Mouse (Mus musculus): ENCODE measurements around the gene Dazap2. TPM values are rescaled to one million over a fixed set of nuclear protein-coding genes. Genes with fewer than 3 reads are reported as not detected.

Gene Dazap2
- 100 and 107 TPM in 2 replicates for total RNA-seq (2012; rRNA removed)
- polyA plus RNA-seq (2012; ENCODE audit: insufficient read depth in 1 of 2, insufficient read length in 2 of 2, low read depth in 1 of 2, low replicate concordance in 2 of 2, missing spikeins in 1 of 2) = 100 to 1,000 TPM; 233 to 341 TPM

DNA sequence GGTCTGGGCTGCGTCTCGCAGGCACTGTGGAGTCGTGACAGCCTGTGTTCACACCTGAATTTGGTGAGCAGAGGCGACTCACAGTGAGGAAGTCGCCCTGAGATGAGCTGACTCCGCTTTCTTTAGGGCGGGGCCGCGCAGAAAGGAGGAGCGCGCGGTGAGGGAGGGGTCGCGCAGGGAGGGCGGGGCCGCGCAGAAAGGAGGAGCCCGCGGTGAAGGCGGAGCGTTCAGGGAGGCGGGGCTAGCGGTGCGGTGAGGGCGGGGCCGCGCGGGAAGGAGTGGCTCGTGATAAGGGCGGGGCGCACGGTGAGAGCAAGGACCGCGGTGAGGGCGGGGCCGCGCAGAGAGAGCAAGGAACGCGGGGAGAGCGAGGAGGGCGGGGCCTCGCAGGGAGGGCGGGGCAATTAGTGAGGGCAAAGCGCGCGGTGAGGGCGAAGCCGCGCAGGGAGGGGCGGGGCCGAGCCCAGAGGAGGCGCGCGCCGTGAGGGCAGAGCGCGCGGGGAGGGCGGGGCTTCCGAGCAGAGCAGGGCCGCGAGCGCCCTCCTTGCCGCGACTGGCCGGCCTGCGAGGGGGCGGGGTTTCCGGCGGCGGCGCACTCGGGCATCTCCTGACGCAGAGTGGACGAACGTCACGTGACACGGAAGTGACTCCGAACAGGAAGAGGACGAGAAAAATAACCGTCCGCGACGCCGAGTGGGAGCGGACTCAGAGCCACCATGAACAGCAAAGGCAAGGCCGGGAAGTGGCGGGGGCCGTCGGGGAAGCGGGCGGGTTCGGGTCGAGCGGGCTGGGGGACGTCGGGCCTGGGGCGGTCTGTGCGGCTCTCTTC is at the start of gene Dazap2:
Gene Dazap2 (plus strand): TSS at position 354 of the 829 bp plus-strand sequence.
- no peaks in the 10 kb centered on the region for H3K27me3 ChIP-seq (ENCODE audit: control insufficient read depth in 1 of 2, insufficient read depth in 2 of 2, low read length in 2 of 2)
- TF ChIP-seq KAT2A (conservative IDR thresholded peaks at IDR 0.05; ENCODE audit: low read depth, low read length) (peak; percentile 37; the same call in 1 of the 2 replicates), NELFE (IDR thresholded peaks at IDR 0.05; ENCODE audit: low read depth, low read length) (peak; percentile 94), ZKSCAN1 (IDR thresholded peaks at IDR 0.05; ENCODE audit: low read depth, low read length) (no peak), SIN3A (IDR thresholded peaks at IDR 0.05; ENCODE audit: low read length) (peak; percentile 58), USF1 (IDR thresholded peaks at IDR 0.05; ENCODE audit: low read depth, low read length) (peak; percentile 99), ELF1 (IDR thresholded peaks at IDR 0.05; ENCODE audit: low read depth, low read length) (peak; percentile 100), MXI1 (IDR thresholded peaks at IDR 0.05; ENCODE audit: low read depth, low read length) (peak; percentile 44), ZMIZ1 (IDR thresholded peaks at IDR 0.05; ENCODE audit: low read depth, low read length) (peak; percentile 94), EP300 (IDR thresholded peaks at IDR 0.05; ENCODE audit: low read depth in 1 of 2, low read length in 2 of 2) (no peak), POLR2AphosphoS5 (IDR thresholded peaks at IDR 0.05; ENCODE audit: borderline replicate concordance, low read depth, low read length) (0 out of 2 replicates have a peak, but pooled peaks have one; percentile 70), MEF2A (IDR thresholded peaks at IDR 0.05; ENCODE audit: extremely low read depth, insufficient replicate concordance, low read depth, low read length, poor library complexity, severe bottlenecking) (no peak), BHLHE40 (IDR thresholded peaks at IDR 0.05; ENCODE audit: borderline replicate concordance, low read depth, low read length) (peak; percentile 92), MYB (IDR thresholded peaks at IDR 0.05; ENCODE audit: low read depth, low read length) (peak; percentile 70), UBTF (IDR thresholded peaks at IDR 0.05; ENCODE audit: borderline replicate concordance, insufficient read depth, low read depth, low read length) (no peak), ETS1 (IDR thresholded peaks at IDR 0.05; ENCODE audit: low read depth, low read length) (peak; percentile 43; the same call in 1 of the 2 replicates), JUND (IDR thresholded peaks at IDR 0.05; ENCODE audit: low read depth, low read length) (no peak), CTCF (IDR thresholded peaks at IDR 0.05 in 2 of 3, conservative IDR thresholded peaks at IDR 0.05 in 1 of 3; ENCODE audit: control insufficient read depth in 1 of 3, insufficient read depth in 1 of 3, low read depth in 2 of 3, low read length in 3 of 3, poor library complexity in 1 of 3, severe bottlenecking in 1 of 3) (peak in 2 of 3 experiments; percentile 16 to 26; a peak in 2 of 6 replicates), CHD2 (IDR thresholded peaks at IDR 0.05; ENCODE audit: low read length) (no peak), ZNF384 (IDR thresholded peaks at IDR 0.05; ENCODE audit: low read depth, low read length) (0 out of 2 replicates have a peak, but pooled peaks have one; percentile 22), MAZ (IDR thresholded peaks at IDR 0.05; ENCODE audit: low read depth, low read length) (peak; percentile 92; the same call in 1 of the 2 replicates), USF2 (IDR thresholded peaks at IDR 0.05; ENCODE audit: borderline replicate concordance in 1 of 2, insufficient read depth in 1 of 2, low read depth in 1 of 2, low read length in 2 of 2) (peak; percentile 92 to 94), RCOR1 (IDR thresholded peaks at IDR 0.05; ENCODE audit: low read depth, low read length) (no peak), POLR2A (IDR thresholded peaks at IDR 0.05; ENCODE audit: control insufficient read depth in 1 of 2, insufficient read depth in 1 of 2, low read depth in 1 of 2, low read length in 2 of 2, poor library complexity in 1 of 2) (peak; percentile 85 to 96; a peak in 3 of 4 replicates), MAFK (IDR thresholded peaks at IDR 0.05; ENCODE audit: borderline replicate concordance, low read depth, low read length) (peak; percentile 61; the same call in 1 of the 2 replicates), GATA1 (IDR thresholded peaks at IDR 0.05; ENCODE audit: low read depth, low read length) (no peak), RAD21 (IDR thresholded peaks at IDR 0.05; ENCODE audit: low read depth, low read length) (no peak), TAL1 (IDR thresholded peaks at IDR 0.05; ENCODE audit: low read length) (no peak), ZC3H11A (IDR thresholded peaks at IDR 0.05; ENCODE audit: low read depth, low read length) (no peak), SMC3 (IDR thresholded peaks at IDR 0.05; ENCODE audit: low read depth, low read length) (no peak; the same call in 1 of the 2 replicates), CHD1 (IDR thresholded peaks at IDR 0.05; ENCODE audit: low read depth, low read length) (0 out of 2 replicates have a peak, but pooled peaks have one; percentile 20), POLR2AphosphoS2 (IDR thresholded peaks at IDR 0.05; ENCODE audit: low read length) (peak; percentile 92), HCFC1 (IDR thresholded peaks at IDR 0.05; ENCODE audit: low read depth, low read length) (peak; percentile 85), MYC (IDR thresholded peaks at IDR 0.05; ENCODE audit: low read depth, low read length) (no peak; the same call in 1 of the 2 replicates), TBP (IDR thresholded peaks at IDR 0.05; ENCODE audit: low read depth, low read length) (0 out of 2 replicates have a peak, but pooled peaks have one; percentile 38)

More for the DNA sequence above, at the start of gene Dazap2:
- H3K4me1 ChIP-seq (ENCODE audit: control insufficient read depth in 1 of 2, insufficient read depth in 2 of 2, low read length in 2 of 2) = peaks cover 0 to 14% of the 10 kb centered on the region in 2 experiments; a peak in 2 of 4 replicates
- H3K79me2 ChIP-seq (ENCODE audit: control insufficient read depth, insufficient read depth, low read length, poor library complexity) = peaks cover 12% of the 10 kb centered on the region
- H3K36me3 ChIP-seq (ENCODE audit: control insufficient read depth in 1 of 2, insufficient read depth in 2 of 2, low read length in 2 of 2) = peaks cover 8 to 16% of the 10 kb centered on the region in 2 experiments
- H3K9me3 ChIP-seq (replicated peaks; ENCODE audit: insufficient read depth, low read length) = no peaks in the 10 kb centered on the region
- peak; percentile 99 for DNase-seq (ENCODE audit: low read depth, low spot score)
- H3K27ac ChIP-seq (ENCODE audit: control insufficient read depth, low read depth, low read length) = peak within 1 kb of the TSS; percentile 69
- peak within 1 kb of the TSS; percentile 90 for H3K9ac ChIP-seq (ENCODE audit: control insufficient read depth, low read depth, low read length, poor library complexity, severe bottlenecking)
- peak within 1 kb of the TSS; percentile 89 to 94 for H3K4me3 ChIP-seq (ENCODE audit: control insufficient read depth in 1 of 2, insufficient read depth in 1 of 2, low read depth in 2 of 2, low read length in 2 of 2)

All from MEL (cell line).